Mouse (Mus musculus): ENCODE measurements around the gene Psd.

Psd gene

GRCm38 (mm10) chr19:46320076-46320785, 6.7 kb downstream of the Psd start:
- no peak for DNase-seq (ENCODE audit: inconsistent ontology term)

GRCm38 (mm10) chr19:46318586-46319378, 8.2 kb downstream of the Psd start:
- DNase-seq (ENCODE audit: inconsistent ontology term) = peak; percentile 81

GRCm38 (mm10) chr19:46318031-46318471, 8.9 kb downstream of the Psd start:
- DNase-seq (ENCODE audit: inconsistent ontology term) = no peak

- DNase-seq (ENCODE audit: inconsistent ontology term) = no peak
These were observed 9.4 kb downstream of the Psd start for GRCm38 (mm10) chr19:46317546-46317885.

- DNase-seq (ENCODE audit: inconsistent ontology term) = no peak
These were observed 10.0 kb downstream of the Psd start for GRCm38 (mm10) chr19:46316846-46317545.

GRCm38 (mm10) chr19:46315752-46316610, 11.0 kb downstream of the Psd start:
- DNase-seq (ENCODE audit: inconsistent ontology term) = no peak

- DNase-seq (ENCODE audit: inconsistent ontology term) = no peak
These were observed 11.8 kb downstream of the Psd start for GRCm38 (mm10) chr19:46314872-46315742.

GRCm38 (mm10) chr19:46314151-46314601, 12.8 kb downstream of the Psd start:
- no peak for DNase-seq (ENCODE audit: inconsistent ontology term)

GRCm38 (mm10) chr19:46313591-46313990, 13.4 kb downstream of the Psd start:
- no peak for DNase-seq (ENCODE audit: inconsistent ontology term)

GRCm38 (mm10) chr19:46313116-46313515, 13.8 kb downstream of the Psd start:
- no peak for DNase-seq (ENCODE audit: inconsistent ontology term)

- DNase-seq (ENCODE audit: inconsistent ontology term) = no peak
These were observed 14.4 kb downstream of the Psd start for GRCm38 (mm10) chr19:46312566-46312965.

GRCm38 (mm10) chr19:46311341-46311740, 15.6 kb downstream of the Psd start:
- no peak for DNase-seq (ENCODE audit: inconsistent ontology term)

- DNase-seq (ENCODE audit: inconsistent ontology term) = no peak
These were observed 16.6 kb downstream of the Psd start for GRCm38 (mm10) chr19:46310312-46310865.

GRCm38 (mm10) chr19:46309651-46310305, 17.2 kb downstream of the Psd start:
- no peak for DNase-seq (ENCODE audit: inconsistent ontology term)

GRCm38 (mm10) chr19:46308706-46309435, 18.1 kb downstream of the Psd start:
- peak; percentile 72 for DNase-seq (ENCODE audit: inconsistent ontology term)

- DNase-seq (ENCODE audit: inconsistent ontology term) = no peak
These were observed 18.7 kb downstream of the Psd start for GRCm38 (mm10) chr19:46308303-46308702.

GRCm38 (mm10) chr19:46307781-46308180, 19.2 kb downstream of the Psd start:
- no peak for DNase-seq (ENCODE audit: inconsistent ontology term)

- DNase-seq (ENCODE audit: inconsistent ontology term) = no peak
These were observed 20.1 kb downstream of the Psd start for GRCm38 (mm10) chr19:46306751-46307289.

- no peak for DNase-seq (ENCODE audit: inconsistent ontology term)
These were observed 20.7 kb downstream of the Psd start for GRCm38 (mm10) chr19:46306268-46306610.
